Mouse (Mus musculus) adrenal gland, postnatal 36 days (tissue): ENCODE measurements at regions not wholly inside any gene's neighbourhood (a gene's known extent, or its start where the extent isn't known, plus 50 kb on each side); places are given as distances from the start of the nearest gene placed in this dataset.
A peak's percentile ranks its signal among the peaks of the same experiment; 100 is the strongest.

Experiments used
- DNase-seq, 2 experiments: peaks; one replicate each; pipeline ENCODE4 v3.0.0; 2021; ENCODE audit warnings: mixed read lengths in 1 of 2

- DNase-seq = no peak
Observed at GRCm38 (mm10) chr11:112238960-112239884, 542.8 kb upstream of the Sox9 start.

DNA sequence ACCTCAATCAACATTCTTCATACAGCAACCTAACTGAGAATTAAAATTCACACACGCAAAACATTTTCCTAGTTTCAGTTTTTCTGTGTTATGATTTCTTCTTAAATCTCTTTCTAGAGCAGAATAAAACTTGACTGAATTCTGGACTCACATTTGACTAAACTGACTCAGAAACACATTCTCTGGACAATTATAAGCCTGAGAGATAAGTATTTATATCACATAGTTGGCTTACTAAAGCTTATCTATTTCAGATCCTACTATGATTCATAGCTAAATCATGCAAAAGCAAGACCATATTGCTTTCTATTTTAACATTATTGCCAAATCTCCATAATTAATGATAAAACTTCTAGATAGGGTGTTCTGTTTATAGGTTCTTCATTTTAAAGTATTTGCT is 529.5 kb upstream of the Sox9 start:
- no peak for DNase-seq

- DNase-seq = no peak
Observed at GRCm38 (mm10) chr11:112253061-112253460, 529.0 kb upstream of the Sox9 start.

GRCm38 (mm10) chr11:112256326-112256725 is 525.7 kb upstream of the Sox9 start:
- DNase-seq = no peak

GRCm38 (mm10) chr11:112264077-112264476 is 517.9 kb upstream of the Sox9 start:
- no peak for DNase-seq

DNA sequence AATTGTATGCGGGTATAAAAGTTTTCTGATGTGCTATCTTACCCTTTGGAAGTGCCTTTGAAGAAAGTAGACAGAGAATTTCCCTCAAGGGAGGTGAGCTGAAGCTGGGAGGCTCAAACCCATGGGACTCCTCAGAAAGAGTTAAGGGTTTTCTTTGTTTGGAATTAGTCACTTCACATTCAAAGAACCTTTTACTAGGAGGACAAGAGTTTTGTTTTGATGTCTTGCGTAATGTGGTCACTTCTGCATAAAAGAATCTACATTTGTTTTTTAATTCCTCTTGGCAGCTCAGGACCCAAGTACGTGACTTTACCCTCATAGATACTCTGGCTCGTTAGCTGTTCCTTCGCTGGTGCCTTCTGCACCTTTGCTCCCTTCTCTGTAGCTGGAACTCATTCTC is 511.1 kb upstream of the Sox9 start:
- DNase-seq = no peak

GRCm38 (mm10) chr11:112278566-112278965 is 503.5 kb upstream of the Sox9 start:
- no peak for DNase-seq

GRCm38 (mm10) chr11:112282911-112283310 is 499.1 kb upstream of the Sox9 start:
- no peak for DNase-seq

DNA sequence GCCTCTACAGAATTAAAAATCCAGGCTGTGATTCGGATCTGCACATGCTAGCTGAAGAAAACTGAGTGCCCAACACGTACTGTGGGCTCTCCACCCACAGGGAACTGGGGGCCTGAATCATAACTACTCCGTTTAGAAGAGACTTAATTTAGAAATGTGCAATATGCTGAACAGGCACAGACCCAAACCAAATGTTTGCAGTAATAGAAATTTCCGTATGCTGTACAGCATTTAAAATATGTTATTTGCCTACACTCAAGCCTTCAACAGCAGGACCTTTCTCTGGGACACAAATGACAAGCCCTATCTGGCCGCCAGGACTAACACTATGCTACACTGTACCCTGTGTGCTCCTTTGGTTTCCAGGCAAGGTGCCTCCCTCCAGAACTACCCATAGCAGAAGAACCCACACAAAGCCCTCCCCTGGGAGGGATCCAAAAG is 483.1 kb upstream of the Sox9 start:
- no peak for DNase-seq

- no peak for DNase-seq
Observed at GRCm38 (mm10) chr11:112303091-112303490, 478.9 kb upstream of the Sox9 start.

DNA sequence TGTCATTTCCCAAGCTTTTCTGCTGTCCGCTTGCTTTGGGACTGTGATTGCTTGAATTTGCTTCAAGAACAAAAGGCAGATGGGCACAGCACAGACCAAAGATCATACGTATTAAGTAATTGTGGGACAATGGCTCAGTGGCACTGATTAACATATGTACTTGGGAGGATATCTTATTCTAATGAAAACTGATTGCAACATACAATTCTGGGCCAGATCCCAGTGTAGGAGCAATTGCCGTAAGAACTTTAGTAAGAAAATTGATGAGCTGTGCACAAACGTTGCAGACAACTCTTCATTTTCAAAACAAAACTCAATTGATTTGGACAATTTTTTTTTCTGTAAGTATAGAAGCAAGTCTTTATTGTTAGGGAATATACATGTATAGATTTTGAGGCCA is 456.2 kb upstream of the Sox9 start:
- no peak for DNase-seq

DNA sequence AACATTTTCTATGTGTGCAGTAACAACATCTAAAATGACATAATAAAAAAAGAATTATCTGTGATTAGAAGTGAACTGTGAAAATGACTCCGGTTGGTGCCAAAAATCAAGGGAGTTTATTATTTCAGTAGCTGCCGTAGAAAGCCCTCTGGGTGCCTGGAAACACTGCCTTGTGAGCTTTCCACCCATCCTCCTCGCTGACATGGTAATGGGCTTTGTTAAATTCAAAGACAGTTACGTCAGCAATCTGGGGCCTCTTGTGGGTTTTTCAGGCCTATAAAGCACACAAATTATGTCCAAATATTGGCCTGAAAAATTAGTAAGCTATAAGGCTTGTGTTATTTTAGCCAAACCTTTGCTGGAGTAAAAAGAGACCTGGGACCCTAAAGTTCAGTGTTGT is 454.4 kb upstream of the Sox9 start:
- no peak for DNase-seq

DNA sequence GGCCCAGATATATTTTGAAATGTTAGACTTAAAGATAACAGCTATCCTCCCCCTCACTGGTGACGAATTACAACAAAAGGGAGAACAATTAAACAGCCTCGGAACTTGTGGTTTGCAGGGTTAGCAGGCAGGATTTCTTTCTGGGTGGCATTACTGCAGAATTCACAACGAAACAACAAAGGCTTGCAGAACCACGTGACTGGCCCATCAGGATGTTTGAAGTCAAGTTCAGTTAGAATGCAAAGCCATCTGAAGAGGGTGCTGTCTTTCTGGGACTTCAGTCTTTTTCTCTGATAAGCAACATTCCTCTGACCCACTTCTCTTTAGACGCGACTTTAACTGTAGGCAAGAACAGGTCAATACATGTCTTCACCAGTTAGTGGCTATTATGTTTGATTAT is 436.9 kb upstream of the Sox9 start:
- no peak for DNase-seq

DNA sequence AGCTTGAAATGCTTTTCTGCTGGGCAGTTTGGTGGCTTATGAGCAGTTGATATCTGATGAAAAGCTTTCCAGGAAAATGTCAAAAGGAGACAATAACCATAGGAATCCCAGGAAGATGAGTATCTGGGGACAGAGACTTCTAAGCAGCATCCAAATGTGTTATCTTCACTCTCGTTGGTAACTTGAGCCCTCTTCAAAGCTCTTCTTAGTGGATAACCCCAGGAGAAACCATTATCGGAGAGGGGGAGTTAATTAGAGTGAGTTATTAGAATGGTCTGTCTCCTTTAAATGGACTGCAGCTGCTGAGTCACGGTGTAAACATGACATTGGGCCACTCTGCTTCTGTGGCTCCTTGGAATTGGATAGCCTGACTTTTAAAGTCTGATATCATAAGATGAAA is 436.4 kb upstream of the Sox9 start:
- DNase-seq = peak in 1 of 2 experiments; percentile 15

GRCm38 (mm10) chr11:112346089-112346488 is 435.9 kb upstream of the Sox9 start:
- no peak for DNase-seq

- DNase-seq = no peak
Observed at GRCm38 (mm10) chr11:112346532-112346931, 435.5 kb upstream of the Sox9 start.

GRCm38 (mm10) chr11:112355311-112355710 is 426.7 kb upstream of the Sox9 start:
- DNase-seq = no peak

DNA sequence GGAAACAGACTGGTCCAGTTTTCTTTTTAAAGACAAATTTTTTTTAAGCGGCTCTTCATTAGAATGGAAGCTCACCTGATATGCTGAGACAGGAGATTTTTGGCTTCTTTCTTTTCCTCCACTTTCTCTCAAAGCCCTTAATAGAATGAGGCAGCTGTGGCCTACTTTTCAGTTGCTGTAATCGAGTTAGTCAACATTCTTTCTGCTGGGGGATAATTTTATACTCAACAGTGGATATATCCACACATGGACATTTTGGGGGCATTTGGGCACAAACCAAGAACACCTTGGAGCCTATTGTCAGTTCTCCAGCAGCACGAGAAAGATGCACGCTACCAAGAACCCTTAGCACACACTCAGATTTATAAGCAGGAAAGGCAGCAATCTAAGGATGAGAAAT is 415.3 kb upstream of the Sox9 start:
- DNase-seq = no peak

DNA sequence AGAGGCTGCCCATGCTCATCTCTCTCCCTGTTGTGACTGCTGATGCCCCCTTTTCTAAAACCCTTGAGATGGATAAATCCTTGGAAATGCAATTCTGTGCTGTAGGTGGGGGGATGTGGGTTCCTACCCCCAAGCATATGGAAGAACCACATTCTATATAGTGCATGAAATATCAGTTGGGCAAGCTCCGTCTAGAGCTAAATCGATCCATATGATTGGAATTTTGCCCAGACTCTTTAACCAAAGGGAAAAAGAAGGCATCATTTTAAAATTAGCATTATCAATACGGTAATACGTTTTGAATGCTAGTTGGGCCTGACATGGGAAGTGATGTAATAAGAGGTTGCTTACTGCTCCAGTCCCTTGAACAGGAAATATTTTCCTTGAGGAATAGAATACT is 411.1 kb upstream of the Sox9 start:
- DNase-seq = no peak

DNA sequence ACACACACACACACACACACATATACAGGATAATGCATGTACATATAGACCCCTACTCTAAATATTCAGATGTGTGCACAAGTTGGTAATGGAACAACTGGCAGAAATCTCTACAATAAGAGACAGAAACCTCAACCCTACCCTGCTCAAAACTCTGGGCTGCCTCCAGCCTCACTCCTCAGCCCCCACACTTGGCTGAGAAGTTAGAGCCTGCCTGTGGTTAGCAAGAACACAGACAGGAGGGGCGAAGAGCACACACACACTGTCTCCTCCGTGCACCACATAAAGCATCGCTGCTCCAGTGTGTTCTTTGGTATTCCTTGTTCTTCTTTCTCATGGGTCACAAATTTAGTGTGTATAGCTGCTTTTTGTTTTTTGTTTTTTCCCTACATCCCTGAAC is 382.0 kb upstream of the Sox9 start:
- DNase-seq = no peak

DNA sequence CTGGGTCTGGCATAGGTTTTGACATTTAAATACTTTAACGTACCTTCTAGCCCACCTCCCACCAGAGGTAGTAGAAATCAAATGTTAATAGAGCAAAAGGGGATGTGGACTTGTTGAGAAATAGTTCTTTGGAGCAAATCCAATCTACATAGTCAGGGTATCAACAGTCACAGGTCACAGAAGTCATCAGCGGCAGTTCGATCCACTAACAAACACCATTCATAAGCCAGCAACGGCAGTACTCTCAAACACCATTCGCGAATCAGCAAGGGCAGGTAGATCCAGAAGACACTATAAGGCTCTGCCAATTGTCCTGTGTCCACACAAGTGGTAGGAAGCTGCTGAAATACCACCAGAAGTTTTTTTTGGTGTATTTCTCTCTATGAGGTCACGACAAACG is 374.3 kb upstream of the Sox9 start:
- DNase-seq = no peak

DNA sequence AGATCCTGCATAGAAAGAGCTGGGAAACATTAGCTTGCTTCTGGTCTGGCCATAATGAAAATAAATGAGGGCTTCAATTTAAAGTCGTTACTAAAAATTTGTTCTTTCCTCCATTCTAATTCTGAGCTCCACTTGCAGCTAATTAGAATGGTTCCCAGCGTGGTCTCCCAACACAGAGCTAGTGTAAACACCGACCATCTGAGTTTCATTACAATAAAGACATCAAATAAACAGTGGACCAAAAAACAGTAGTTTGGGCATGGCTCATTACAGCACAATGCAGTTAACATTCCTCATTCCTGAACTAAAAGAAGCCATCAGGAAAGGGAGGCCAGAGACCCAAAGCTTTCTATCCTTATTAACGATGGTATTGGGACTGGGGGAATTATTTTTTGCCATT is 369.6 kb upstream of the Sox9 start:
- no peak for DNase-seq

DNA sequence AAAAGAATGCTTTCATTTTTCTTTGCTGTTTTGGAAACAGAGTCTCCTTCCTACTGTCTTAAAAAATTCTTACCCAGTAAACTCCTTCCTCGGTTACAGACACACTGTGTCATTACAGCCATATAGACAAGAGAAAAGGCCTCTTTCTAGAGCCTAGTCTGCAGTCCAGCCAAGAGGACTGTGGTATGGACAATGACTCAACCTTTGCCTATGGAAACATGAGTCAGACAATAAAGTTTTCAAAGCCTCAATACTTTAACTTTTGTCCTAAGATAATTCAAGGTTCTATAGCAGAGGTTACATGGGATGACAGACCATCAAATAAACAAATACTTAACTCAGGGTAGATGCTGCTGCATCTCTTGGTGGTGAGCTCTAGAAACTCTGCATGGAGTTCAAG is 339.4 kb upstream of the Sox9 start:
- no peak for DNase-seq

GRCm38 (mm10) chr11:112443890-112444289 is 338.1 kb upstream of the Sox9 start:
- no peak for DNase-seq
